Mouse (Mus musculus) liver, embryonic 14.5 days (tissue): ENCODE results near the gene Miip.

Source experiments
- CTCF ChIP-seq: IDR thresholded peaks from 2 replicates; pipeline ENCODE4 v1.5.1; 2016; ENCODE audit warnings: antibody characterized with exemption, low read depth, control low read depth
- EP300 ChIP-seq: IDR thresholded peaks from 2 replicates; pipeline ENCODE4 v1.6.1; 2016; ENCODE audit warnings: antibody characterized with exemption, low read depth

DNA sequence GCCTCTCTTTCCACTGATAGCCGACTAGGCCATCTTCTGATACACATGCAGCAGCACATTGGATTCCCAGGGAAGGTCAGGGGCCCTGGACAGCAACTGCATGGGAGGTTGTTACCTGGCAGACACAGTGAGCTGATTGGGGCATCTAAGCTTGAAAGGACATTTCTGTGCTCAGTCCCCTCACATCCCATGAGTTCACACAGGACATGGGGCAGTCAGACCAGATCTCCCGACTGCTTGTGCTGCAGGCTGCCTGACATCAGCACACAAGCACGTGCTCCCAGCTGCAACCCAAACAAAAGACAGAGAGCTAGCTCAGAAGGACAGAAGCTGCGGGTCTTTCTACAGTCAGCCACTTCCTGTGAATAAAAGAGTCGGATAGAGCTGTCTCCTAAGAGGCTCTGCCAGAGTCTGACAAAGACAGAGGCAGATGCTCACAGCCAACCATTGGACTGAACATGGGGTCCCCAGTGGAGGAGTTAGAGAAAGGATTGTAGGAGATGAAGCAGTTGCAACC, 55.3 kb downstream of the Miip start:
- TF ChIP-seq CTCF (no peak), EP300 (no peak)
